Mouse (Mus musculus) heart, embryonic 15.5 days (tissue): ENCODE data around the gene Gm10638. TPM values are rescaled to one million over a fixed set of nuclear protein-coding genes. Genes with fewer than 3 reads are reported as not detected.
A peak's percentile ranks its signal among the peaks of the same experiment; 100 is the strongest.

Experiments
- ATAC-seq: fragments of 200-750 bp; cut with Nextera tagmentation; replicated peaks from 2 replicates; pipeline ENCODE4 v1.8.0; 2017; ENCODE audit warnings: low read depth, moderate TSS enrichment; ENCODE audit not compliant: insufficient number of reproducible peaks, insufficient read depth, low FRiP score
- H3K27ac ChIP-seq: fragments of 300-500 bp; sonication (generic); 2 replicates; pipeline ENCODE4 v1.5.1; 2015; ENCODE audit warnings: mild to moderate bottlenecking, inconsistent platforms
- H3K27me3 ChIP-seq: fragments of 300-500 bp; sonication (generic); 2 replicates; pipeline ENCODE4 v1.6.1; 2015; ENCODE audit warnings: inconsistent platforms
- H3K36me3 ChIP-seq: fragments of 300-500 bp; sonication (generic); 2 replicates; pipeline ENCODE4 v1.6.1; 2015; ENCODE audit warnings: mild to moderate bottlenecking, inconsistent platforms
- H3K4me1 ChIP-seq: fragments of 300-500 bp; sonication (generic); replicated peaks from 2 replicates; pipeline ENCODE4 v1.6.1; 2015; ENCODE audit warnings: inconsistent platforms
- H3K4me2 ChIP-seq: fragments of 300-500 bp; sonication (generic); 2 replicates; pipeline ENCODE4 v1.6.1; 2015; ENCODE audit warnings: inconsistent platforms, mild to moderate bottlenecking, moderate library complexity
- H3K4me3 ChIP-seq: fragments of 300-500 bp; sonication (generic); 2 replicates; pipeline ENCODE4 v1.5.1; 2015; ENCODE audit warnings: mild to moderate bottlenecking, inconsistent platforms
- H3K9ac ChIP-seq: fragments of 300-500 bp; sonication (generic); 2 replicates; pipeline ENCODE4 v1.6.1; 2015; ENCODE audit warnings: mild to moderate bottlenecking, inconsistent platforms
- H3K9me3 ChIP-seq: fragments of 300-500 bp; sonication (generic); replicated peaks from 2 replicates; pipeline ENCODE4 v1.6.1; 2016; ENCODE audit warnings: inconsistent platforms
- WGBS: fragments of 180-500 bp; shearing (Covaris S2); methylation state at CpG from one replicate; pipeline ENCODE4 v1.1.7; 2015; ENCODE audit warnings: mixed read lengths; 5-methylcytosine and 5-hydroxymethylcytosine counted together
- polyA plus RNA-seq: library from polyadenylated mRNA; unstranded; fragments of >200 nt; fragmentation: Nextera tagmentation; extraction: Ambion mirVana; gene quantifications from 2 replicates; pipeline ENCODE4 v1.2.1, GENCODE M21; 2015

Gene Gm10638
- polyA plus RNA-seq, 1 experiment from 2014 or later, result 4.2 TPM

- ATAC-seq, result no peak
- H3K4me2 ChIP-seq, result no peak overlapping the region
- H3K4me3 ChIP-seq, result no peak overlapping the region
- H3K36me3 ChIP-seq, result no peaks in the 10 kb centered on the region
- no peaks in the 10 kb centered on the region for H3K9me3 ChIP-seq
- H3K4me1 ChIP-seq, result peaks cover 58% of the 10 kb centered on the region
- H3K27ac ChIP-seq, result no peak overlapping the region
- H3K27me3 ChIP-seq, result no peaks in the 10 kb centered on the region
- H3K9ac ChIP-seq, result no peak overlapping the region
These were observed 4.6 kb upstream of the Gm10638 start for GRCm38 (mm10) chr8:86740899-86741298.

GRCm38 (mm10) chr8:86741627-86742026, 3.9 kb upstream of the Gm10638 start:
- H3K4me2 ChIP-seq, result no peak overlapping the region
- no peak overlapping the region for H3K9ac ChIP-seq
- H3K27me3 ChIP-seq, result no peaks in the 10 kb centered on the region
- no peak for ATAC-seq
- H3K9me3 ChIP-seq, result no peaks in the 10 kb centered on the region
- H3K4me3 ChIP-seq, result no peak overlapping the region
- H3K36me3 ChIP-seq, result no peaks in the 10 kb centered on the region
- H3K4me1 ChIP-seq, result peaks cover 55% of the 10 kb centered on the region
- H3K27ac ChIP-seq, result no peak overlapping the region

GRCm38 (mm10) chr8:86742605-86743345, 2.7 kb upstream of the Gm10638 start:
- Histone ChIP-seq H3K9ac (no peak overlapping the region), H3K36me3 (no peaks in the 10 kb centered on the region), H3K4me3 (no peak overlapping the region), H3K4me2 (0 out of 2 replicates have a peak overlapping the region, but pooled peaks have one; percentile 6), H3K27ac (no peak overlapping the region), H3K4me1 (peaks cover 53% of the 10 kb centered on the region), H3K27me3 (no peaks in the 10 kb centered on the region), H3K9me3 (no peaks in the 10 kb centered on the region)
- no peak for ATAC-seq
- 73% methylated on average over 7 of the region's 7 CpGs for WGBS

- Histone ChIP-seq H3K4me3 (peak overlapping the region; percentile 96), H3K9ac (peak overlapping the region; percentile 99), H3K27ac (peak overlapping the region; percentile 98), H3K36me3 (no peaks in the 10 kb centered on the region), H3K4me1 (peaks cover 42% of the 10 kb centered on the region), H3K27me3 (no peaks in the 10 kb centered on the region), H3K4me2 (peak overlapping the region; percentile 70), H3K9me3 (no peaks in the 10 kb centered on the region)
- no peak for ATAC-seq
- WGBS, result 7% methylated on average over 18 of the region's 18 CpGs
These were observed 932 bp upstream of the Gm10638 start for GRCm38 (mm10) chr8:86744313-86745220.

GRCm38 (mm10) chr8:86745935-86746441, 489 bp downstream of the Gm10638 start:
- Histone ChIP-seq H3K9me3 (no peaks in the 10 kb centered on the region), H3K27ac (peak overlapping the region; percentile 98), H3K4me3 (peak overlapping the region; percentile 96), H3K4me2 (peak overlapping the region; percentile 70), H3K27me3 (no peaks in the 10 kb centered on the region), H3K36me3 (no peaks in the 10 kb centered on the region), H3K9ac (peak overlapping the region; percentile 99), H3K4me1 (peaks cover 37% of the 10 kb centered on the region)
- WGBS, result 0% methylated on average over 63 of the region's 70 CpGs
- ATAC-seq, result peak; percentile 90

GRCm38 (mm10) chr8:86746511-86746910, 1.0 kb downstream of the Gm10638 start:
- H3K36me3 ChIP-seq, result no peaks in the 10 kb centered on the region
- peaks cover 33% of the 10 kb centered on the region for H3K4me1 ChIP-seq
- 4% methylated on average over 11 of the region's 11 CpGs for WGBS
- peak overlapping the region; percentile 98 for H3K27ac ChIP-seq
- H3K9me3 ChIP-seq, result no peaks in the 10 kb centered on the region
- H3K4me2 ChIP-seq, result peak overlapping the region; percentile 70
- H3K4me3 ChIP-seq, result peak overlapping the region; percentile 96
- ATAC-seq, result no peak; the same call in 1 of the 2 replicates
- H3K9ac ChIP-seq, result peak overlapping the region; percentile 99
- H3K27me3 ChIP-seq, result no peaks in the 10 kb centered on the region

- Histone ChIP-seq H3K4me2 (no peak overlapping the region), H3K27ac (no peak overlapping the region), H3K9ac (no peak overlapping the region), H3K4me1 (peaks cover 7% of the 10 kb centered on the region; the same call in 1 of the 2 replicates), H3K27me3 (no peaks in the 10 kb centered on the region), H3K4me3 (no peak overlapping the region), H3K36me3 (no peaks in the 10 kb centered on the region), H3K9me3 (no peaks in the 10 kb centered on the region)
- WGBS, result 35% methylated on average over 2 of the region's 2 CpGs
- no peak for ATAC-seq
These were observed 4.3 kb downstream of the Gm10638 start for GRCm38 (mm10) chr8:86749842-86750241.

- Histone ChIP-seq H3K9me3 (no peaks in the 10 kb centered on the region), H3K4me1 (peaks cover 5% of the 10 kb centered on the region; the same call in 1 of the 2 replicates), H3K9ac (no peak overlapping the region), H3K4me2 (0 out of 2 replicates have a peak overlapping the region, but pooled peaks have one; percentile 9), H3K4me3 (no peak overlapping the region), H3K27ac (peak overlapping the region; percentile 25; the same call in 1 of the 2 replicates), H3K36me3 (no peaks in the 10 kb centered on the region), H3K27me3 (no peaks in the 10 kb centered on the region)
- no peak for ATAC-seq
- WGBS, result 32% methylated on average over 23 of the region's 23 CpGs
These were observed 11.6 kb downstream of the Gm10638 start for GRCm38 (mm10) chr8:86756948-86757733.

GRCm38 (mm10) chr8:86758651-86759050, 13.2 kb downstream of the Gm10638 start:
- ATAC-seq, result no peak
- WGBS, result 74% methylated on average over 3 of the region's 3 CpGs
- Histone ChIP-seq H3K27ac (no peak overlapping the region), H3K9ac (no peak overlapping the region), H3K9me3 (no peaks in the 10 kb centered on the region), H3K4me3 (no peak overlapping the region), H3K4me1 (peaks cover 5% of the 10 kb centered on the region; the same call in 1 of the 2 replicates), H3K36me3 (no peaks in the 10 kb centered on the region), H3K27me3 (no peaks in the 10 kb centered on the region), H3K4me2 (no peak overlapping the region)

GRCm38 (mm10) chr8:86759090-86759491, 13.6 kb downstream of the Gm10638 start:
- Histone ChIP-seq H3K27me3 (no peaks in the 10 kb centered on the region), H3K9ac (no peak overlapping the region), H3K9me3 (no peaks in the 10 kb centered on the region), H3K27ac (no peak overlapping the region), H3K4me1 (peaks cover 5% of the 10 kb centered on the region; the same call in 1 of the 2 replicates), H3K36me3 (no peaks in the 10 kb centered on the region), H3K4me3 (no peak overlapping the region), H3K4me2 (no peak overlapping the region)
- WGBS, result 22% methylated on average over 4 of the region's 4 CpGs
- ATAC-seq, result no peak
